Mouse (Mus musculus) spleen, postnatal 14 days (tissue): ENCODE data around the gene 3110040M04Rik.

Experiments
- DNase-seq, 2 experiments: peaks; one replicate each; pipeline ENCODE4 v3.0.0; 2021 to 2022; ENCODE audit warnings: low spot score in 2 of 2

Gene 3110040M04Rik

GRCm38 (mm10) chr1:151235574-151235973 lies 31.7 kb downstream of the 3110040M04Rik start:
- DNase-seq: no peak

- DNase-seq: no peak
Measured at GRCm38 (mm10) chr1:151236141-151236930, 32.4 kb downstream of the 3110040M04Rik start.

GRCm38 (mm10) chr1:151237780-151238179 lies 33.9 kb downstream of the 3110040M04Rik start:
- DNase-seq: no peak

- DNase-seq: no peak
Measured at GRCm38 (mm10) chr1:151243332-151243731, 39.4 kb downstream of the 3110040M04Rik start.

- DNase-seq: no peak
Measured at GRCm38 (mm10) chr1:151244013-151244412, 40.1 kb downstream of the 3110040M04Rik start.

- DNase-seq: no peak
Measured at GRCm38 (mm10) chr1:151244761-151245160, 40.8 kb downstream of the 3110040M04Rik start.

- DNase-seq: no peak
Measured at GRCm38 (mm10) chr1:151245165-151245564, 41.2 kb downstream of the 3110040M04Rik start.

- DNase-seq: no peak
Measured at GRCm38 (mm10) chr1:151245846-151246245, 41.9 kb downstream of the 3110040M04Rik start.

GRCm38 (mm10) chr1:151250109-151250508 lies 46.2 kb downstream of the 3110040M04Rik start:
- no peak for DNase-seq

GRCm38 (mm10) chr1:151250529-151251193 lies 46.7 kb downstream of the 3110040M04Rik start:
- peak in 1 of 2 experiments; percentile 9 for DNase-seq

GRCm38 (mm10) chr1:151251194-151252010 lies 47.5 kb downstream of the 3110040M04Rik start:
- no peak for DNase-seq
